Mouse (Mus musculus): Measurements from ENCODE around the gene Mrpl20. TPM values are rescaled to one million over a fixed set of nuclear protein-coding genes. Genes with fewer than 3 reads are reported as not detected.

The Mrpl20 gene
- polyA plus RNA-seq, 1 experiment from 2014 or later, result 141 TPM

- H3K27ac ChIP-seq (replicated peaks), result no peak overlapping the region
- no peaks in the 10 kb centered on the region for H3K9me3 ChIP-seq (replicated peaks)
- H3K36me3 ChIP-seq (replicated peaks), result no peaks in the 10 kb centered on the region
- H3K4me2 ChIP-seq, result no peak overlapping the region
- H3K4me3 ChIP-seq (replicated peaks), result no peak overlapping the region
- peaks cover 43% of the 10 kb centered on the region for H3K4me1 ChIP-seq (replicated peaks)
- ATAC-seq (ENCODE audit: insufficient read depth), result no peak
- 69% methylated on average over 5 of the region's 5 CpGs for WGBS (ENCODE audit: insufficient replicate concordance)
- no peak overlapping the region for H3K9ac ChIP-seq
- peaks cover 43% of the 10 kb centered on the region for H3K27me3 ChIP-seq
Measured at GRCm38 (mm10) chr4:155843231-155843630, 40.6 kb downstream of the Mrpl20 start.

DNA sequence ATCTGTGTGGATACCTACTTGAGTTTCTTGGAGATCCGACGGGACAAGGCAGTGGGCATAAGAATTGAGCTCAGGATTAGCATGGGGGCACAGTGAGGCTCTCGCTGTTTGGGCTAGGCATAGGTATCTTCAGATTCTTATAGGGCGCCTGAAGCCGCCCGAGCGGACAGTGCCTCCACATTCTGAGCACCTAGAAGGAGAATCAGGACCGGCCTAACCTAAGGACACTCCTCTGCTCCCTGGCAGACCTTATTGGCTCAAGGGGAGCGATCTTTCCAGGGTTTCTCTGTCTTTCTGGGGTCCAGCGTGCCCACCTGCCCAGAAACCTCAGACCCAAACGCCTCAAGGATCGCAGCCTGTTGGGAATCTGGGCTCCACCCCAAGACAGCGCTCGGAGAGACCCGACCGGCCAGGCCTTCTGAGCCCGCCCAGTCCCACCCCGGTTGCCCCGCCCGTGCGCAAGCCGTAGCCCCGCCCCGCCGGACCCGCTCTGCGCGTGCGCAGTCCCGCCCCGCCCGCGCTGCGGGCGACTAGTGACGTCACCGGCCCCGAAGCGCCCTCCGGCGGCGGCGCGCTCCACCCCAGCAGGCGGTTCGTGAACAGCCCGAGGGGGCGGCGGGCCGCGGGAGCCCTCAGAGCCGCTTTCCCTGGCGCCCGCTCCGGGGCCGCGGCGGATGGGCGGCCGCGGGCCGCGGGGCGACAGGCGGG is 44.3 kb downstream of the Mrpl20 start, which contains the start of gene Dvl1:
TSS of gene Dvl1 (plus strand) at position 532 of the 708 bp plus-strand sequence.
- Histone ChIP-seq H3K9ac (peak within 1 kb of the TSS; percentile 94), H3K4me2 (peak within 1 kb of the TSS; percentile 98), H3K36me3 (replicated peaks) (no peaks in the 10 kb centered on the region), H3K4me1 (replicated peaks) (peaks cover 46% of the 10 kb centered on the region), H3K4me3 (replicated peaks) (peak within 1 kb of the TSS; percentile 87), H3K9me3 (replicated peaks) (no peaks in the 10 kb centered on the region), H3K27ac (replicated peaks) (peak within 1 kb of the TSS; percentile 86), H3K27me3 (peaks cover 16% of the 10 kb centered on the region)
- 3% methylated on average over 64 of the region's 65 CpGs for WGBS (ENCODE audit: insufficient replicate concordance)
- peak; percentile 90 for ATAC-seq (ENCODE audit: insufficient read depth)

DNA sequence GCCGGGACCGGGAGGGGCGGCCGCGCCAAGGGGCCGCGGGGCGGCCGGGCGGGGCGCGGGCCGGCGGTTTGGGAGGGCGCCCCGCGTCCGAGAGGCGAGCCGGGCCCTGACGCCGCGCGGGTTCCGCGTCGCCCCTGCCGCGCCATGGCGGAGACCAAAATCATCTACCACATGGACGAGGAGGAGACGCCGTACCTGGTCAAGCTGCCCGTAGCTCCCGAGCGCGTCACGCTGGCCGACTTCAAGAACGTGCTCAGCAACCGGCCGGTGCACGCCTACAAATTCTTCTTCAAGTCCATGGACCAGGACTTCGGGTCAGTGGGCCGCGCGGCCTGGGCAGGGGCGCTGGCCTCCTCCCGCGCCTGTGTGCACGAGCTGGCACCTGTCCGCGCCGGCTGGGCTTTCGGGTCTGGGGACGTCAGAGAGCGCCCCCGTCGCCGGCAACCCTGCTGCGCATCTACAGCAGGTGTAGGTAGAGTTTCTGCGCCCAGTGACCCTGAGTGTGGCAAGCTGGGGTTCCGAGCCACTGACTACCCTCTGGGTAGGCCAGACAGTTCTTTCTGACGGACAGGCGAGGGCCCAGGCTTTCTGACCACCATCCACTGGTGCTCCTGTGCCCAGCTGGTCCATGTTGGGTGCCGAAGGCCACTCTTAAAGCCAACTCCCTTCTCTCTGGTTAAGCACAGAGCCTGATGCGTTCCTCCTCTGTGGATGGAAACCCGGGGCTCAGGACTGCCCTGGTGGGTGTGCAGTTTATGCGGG is 45.1 kb downstream of the Mrpl20 start:
- H3K4me3 ChIP-seq (replicated peaks), result peak overlapping the region; percentile 87
- H3K4me2 ChIP-seq, result peak overlapping the region; percentile 98
- peaks cover 10% of the 10 kb centered on the region for H3K27me3 ChIP-seq
- peak overlapping the region; percentile 94 for H3K9ac ChIP-seq
- no peaks in the 10 kb centered on the region for H3K36me3 ChIP-seq (replicated peaks)
- ATAC-seq (ENCODE audit: insufficient read depth), result peak; percentile 69
- no peaks in the 10 kb centered on the region for H3K9me3 ChIP-seq (replicated peaks)
- peak overlapping the region; percentile 86 for H3K27ac ChIP-seq (replicated peaks)
- 2% methylated on average over 63 of the region's 69 CpGs for WGBS (ENCODE audit: insufficient replicate concordance)
- H3K4me1 ChIP-seq (replicated peaks), result peaks cover 50% of the 10 kb centered on the region

DNA sequence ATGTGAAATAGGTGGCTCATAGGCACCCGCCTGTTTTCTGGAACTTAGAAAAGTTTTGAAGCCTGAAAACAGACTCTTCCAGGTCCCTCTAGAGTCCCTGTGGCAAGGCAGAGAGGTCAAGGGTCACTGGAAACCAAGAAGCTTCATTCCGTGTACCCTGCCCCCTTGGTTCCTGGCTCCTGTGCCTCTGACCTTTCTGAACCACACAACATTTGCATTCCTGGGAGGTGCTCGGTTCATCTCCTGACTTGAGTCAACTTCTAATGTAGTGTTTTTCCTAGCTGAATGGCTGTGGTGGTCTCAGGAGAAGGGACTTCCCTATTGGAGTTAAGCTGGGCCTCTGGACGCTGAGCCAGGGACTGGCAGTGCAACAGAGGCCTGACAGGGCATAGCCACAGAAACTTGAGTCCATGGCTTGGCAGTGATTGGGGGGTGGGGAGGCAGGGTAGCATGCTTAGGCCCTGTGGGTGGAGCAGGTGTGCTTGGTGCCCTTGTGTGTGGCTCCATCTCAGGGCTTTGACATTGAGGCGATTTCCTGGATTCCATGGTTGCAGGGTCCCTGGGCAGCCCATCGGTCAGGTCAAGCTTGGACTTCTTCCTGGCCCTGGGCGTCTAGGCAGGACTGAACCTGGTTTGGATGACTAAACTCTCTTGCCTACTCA is 45.9 kb downstream of the Mrpl20 start:
- Histone ChIP-seq H3K4me2 (peak overlapping the region; percentile 98), H3K4me3 (replicated peaks) (peak overlapping the region; percentile 87), H3K27ac (replicated peaks) (0 out of 2 replicates have a peak overlapping the region, but pooled peaks have one; percentile 19), H3K36me3 (replicated peaks) (peaks cover 7% of the 10 kb centered on the region; the same call in 1 of the 2 replicates), H3K4me1 (replicated peaks) (peaks cover 50% of the 10 kb centered on the region), H3K9ac (peak overlapping the region; percentile 94), H3K9me3 (replicated peaks) (no peaks in the 10 kb centered on the region), H3K27me3 (peaks cover 4% of the 10 kb centered on the region; the same call in 1 of the 2 replicates)
- ATAC-seq (ENCODE audit: insufficient read depth), result no peak
- 55% methylated on average over 7 of the region's 7 CpGs for WGBS (ENCODE audit: insufficient replicate concordance)

GRCm38 (mm10) chr4:155849391-155849790 is 46.7 kb downstream of the Mrpl20 start:
- WGBS (ENCODE audit: insufficient replicate concordance), result 77% methylated on average over 2 of the region's 2 CpGs
- H3K4me1 ChIP-seq (replicated peaks), result peaks cover 50% of the 10 kb centered on the region
- H3K27ac ChIP-seq (replicated peaks), result no peak overlapping the region
- H3K9me3 ChIP-seq (replicated peaks), result no peaks in the 10 kb centered on the region
- peak overlapping the region; percentile 98 for H3K4me2 ChIP-seq
- H3K9ac ChIP-seq, result no peak overlapping the region
- H3K27me3 ChIP-seq, result peaks cover 4% of the 10 kb centered on the region; the same call in 1 of the 2 replicates
- no peak overlapping the region for H3K4me3 ChIP-seq (replicated peaks)
- H3K36me3 ChIP-seq (replicated peaks), result peaks cover 13% of the 10 kb centered on the region
- ATAC-seq (ENCODE audit: insufficient read depth), result no peak

DNA sequence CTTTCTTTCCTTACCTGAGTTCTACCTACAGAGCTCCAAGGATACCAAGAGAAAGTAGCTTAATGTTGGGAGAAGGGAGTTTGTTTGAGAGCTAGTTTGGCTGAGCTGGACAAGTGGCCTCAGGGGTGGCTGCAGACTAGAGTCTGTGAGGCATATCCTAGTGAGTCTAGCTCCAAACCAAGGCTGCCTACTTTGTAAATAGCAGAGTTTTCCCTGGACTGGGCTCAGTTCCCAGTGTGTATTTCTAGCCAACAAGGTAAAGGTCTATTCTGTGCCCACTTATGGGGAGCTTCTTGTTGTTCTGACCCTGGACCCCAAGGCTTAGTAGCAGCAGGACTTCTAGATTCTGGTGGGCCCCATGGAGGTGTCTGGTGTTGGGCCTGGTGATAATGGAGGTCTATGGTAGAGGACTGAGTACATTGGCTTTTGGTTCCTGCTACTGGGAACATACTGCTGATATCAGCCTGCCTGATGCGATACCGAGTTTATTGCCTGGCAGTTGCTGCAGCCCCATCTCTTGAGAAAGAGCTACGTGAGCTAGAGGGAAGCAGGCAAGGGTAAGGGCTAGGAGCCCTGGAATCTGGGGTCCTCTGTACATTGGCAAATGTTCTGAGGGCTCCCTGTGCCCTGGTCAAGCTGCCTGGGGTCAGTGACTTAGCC is 47.2 kb downstream of the Mrpl20 start:
- H3K4me2 ChIP-seq, result peak overlapping the region; percentile 98

GRCm38 (mm10) chr4:155851368-155851767 is 48.7 kb downstream of the Mrpl20 start:
- Histone ChIP-seq H3K4me2 (no peak overlapping the region), H3K9me3 (replicated peaks) (no peaks in the 10 kb centered on the region), H3K4me3 (replicated peaks) (no peak overlapping the region), H3K27ac (replicated peaks) (no peak overlapping the region), H3K27me3 (peaks cover 3% of the 10 kb centered on the region; the same call in 1 of the 2 replicates), H3K9ac (no peak overlapping the region), H3K36me3 (replicated peaks) (peaks cover 33% of the 10 kb centered on the region), H3K4me1 (replicated peaks) (peaks cover 55% of the 10 kb centered on the region)
- no peak for ATAC-seq (ENCODE audit: insufficient read depth)
- 84% methylated on average over 3 of the region's 3 CpGs for WGBS (ENCODE audit: insufficient replicate concordance)

More for the DNA sequence above, 47.2 kb downstream of the Mrpl20 start:
- 65% methylated on average over 3 of the region's 3 CpGs for WGBS (ENCODE audit: insufficient replicate concordance)
- H3K4me1 ChIP-seq (replicated peaks), result peaks cover 50% of the 10 kb centered on the region
- H3K36me3 ChIP-seq (replicated peaks), result peaks cover 19% of the 10 kb centered on the region
- ATAC-seq (ENCODE audit: insufficient read depth), result no peak
- H3K4me3 ChIP-seq (replicated peaks), result no peak overlapping the region
- H3K9me3 ChIP-seq (replicated peaks), result no peaks in the 10 kb centered on the region
- H3K9ac ChIP-seq, result no peak overlapping the region
- H3K27ac ChIP-seq (replicated peaks), result peak overlapping the region; percentile 25; the same call in 1 of the 2 replicates
- H3K27me3 ChIP-seq, result peaks cover 4% of the 10 kb centered on the region; the same call in 1 of the 2 replicates

DNA sequence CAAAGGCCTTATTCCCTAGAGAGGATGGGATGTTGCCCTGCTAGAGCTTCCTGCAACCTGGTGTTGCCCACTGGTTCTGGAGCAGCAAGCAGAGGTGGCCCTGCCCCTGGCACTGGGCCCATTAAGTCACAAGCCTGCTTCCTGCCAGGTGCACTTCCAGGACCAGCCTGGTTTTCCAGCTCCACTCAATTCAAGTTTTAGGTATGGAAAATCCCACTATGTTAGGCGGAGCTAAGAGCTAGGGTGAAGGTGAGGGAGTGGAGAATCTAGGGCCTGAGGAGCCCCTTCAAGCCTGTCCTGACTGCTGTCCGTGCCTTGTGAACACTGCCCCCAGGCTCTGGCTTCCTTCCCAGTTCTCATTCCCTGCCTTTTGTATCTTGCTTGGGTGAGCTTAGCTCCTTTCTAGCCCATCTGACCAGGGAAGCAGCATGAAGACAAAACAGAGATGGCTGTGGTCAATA is 49.3 kb downstream of the Mrpl20 start:
- Histone ChIP-seq H3K36me3 (replicated peaks) (peaks cover 39% of the 10 kb centered on the region), H3K9me3 (replicated peaks) (no peaks in the 10 kb centered on the region), H3K9ac (no peak overlapping the region), H3K4me2 (no peak overlapping the region), H3K4me1 (replicated peaks) (peaks cover 55% of the 10 kb centered on the region), H3K27ac (replicated peaks) (no peak overlapping the region), H3K4me3 (replicated peaks) (no peak overlapping the region), H3K27me3 (no peaks in the 10 kb centered on the region)
- ATAC-seq (ENCODE audit: insufficient read depth), result no peak
- 77% methylated on average over 2 of the region's 2 CpGs for WGBS (ENCODE audit: insufficient replicate concordance)

- no peak for ATAC-seq (ENCODE audit: insufficient read depth)
Measured at GRCm38 (mm10) chr4:155853421-155853820, 50.7 kb downstream of the Mrpl20 start.

GRCm38 (mm10) chr4:155854991-155855390 is 52.3 kb downstream of the Mrpl20 start:
- no peak for ATAC-seq (ENCODE audit: insufficient read depth)
- no peaks in the 10 kb centered on the region for H3K27me3 ChIP-seq
- peaks cover 31% of the 10 kb centered on the region for H3K4me1 ChIP-seq (replicated peaks)

More at GRCm38 (mm10) chr4:155853421-155853820, 50.7 kb downstream of the Mrpl20 start:
- Histone ChIP-seq H3K4me2 (no peak overlapping the region), H3K27ac (replicated peaks) (no peak overlapping the region), H3K9ac (no peak overlapping the region), H3K36me3 (replicated peaks) (peaks cover 53% of the 10 kb centered on the region), H3K27me3 (no peaks in the 10 kb centered on the region), H3K9me3 (replicated peaks) (no peaks in the 10 kb centered on the region), H3K4me1 (replicated peaks) (peaks cover 46% of the 10 kb centered on the region), H3K4me3 (replicated peaks) (no peak overlapping the region)
- 86% methylated on average over 9 of the region's 9 CpGs for WGBS (ENCODE audit: insufficient replicate concordance)

More at GRCm38 (mm10) chr4:155854991-155855390, 52.3 kb downstream of the Mrpl20 start:
- Histone ChIP-seq H3K4me3 (replicated peaks) (no peak overlapping the region), H3K27ac (replicated peaks) (no peak overlapping the region), H3K36me3 (replicated peaks) (peaks cover 68% of the 10 kb centered on the region), H3K4me2 (no peak overlapping the region), H3K9me3 (replicated peaks) (no peaks in the 10 kb centered on the region), H3K9ac (no peak overlapping the region)
- 90% methylated on average over 12 of the region's 12 CpGs for WGBS (ENCODE audit: insufficient replicate concordance)
